Mouse (Mus musculus) CH12.LX (cell line): Measurements from ENCODE around the gene Kcnk3. TPM values are rescaled to one million over a fixed set of nuclear protein-coding genes. Genes with fewer than 3 reads are reported as not detected.

Experiments used
- DNase-seq: peaks from one replicate; pipeline ENCODE4 v3.0.0-alpha.2; 2013; ENCODE audit errors: extremely low read depth
- H3K27ac ChIP-seq: 2 replicates; pipeline ENCODE4 v1.5.1; 2012; ENCODE audit warnings: low read depth, mild to moderate bottlenecking, control low read depth, moderate library complexity; ENCODE audit not compliant: insufficient read depth
- H3K27me3 ChIP-seq: replicated peaks from 2 replicates; pipeline ENCODE3; 2012; ENCODE audit warnings: inconsistent platforms
- H3K36me3 ChIP-seq, 2 experiments: replicated peaks in 1 of 2; 2 replicates each; pipeline versions ENCODE3 to v1.6.1; 2012; ENCODE audit warnings: inconsistent platforms in 1 of 2, low read length in 1 of 2, mild to moderate bottlenecking in 1 of 2, mixed read lengths in 1 of 2, moderate library complexity in 1 of 2; ENCODE audit not compliant: control insufficient read depth in 1 of 2, insufficient read depth in 1 of 2
- H3K4me1 ChIP-seq, 2 experiments: 2 replicates each; pipeline ENCODE4 v1.6.1; 2012; ENCODE audit warnings: inconsistent platforms in 1 of 2, moderate library complexity in 1 of 2; ENCODE audit not compliant: insufficient read depth in 2 of 2, control insufficient read depth in 1 of 2
- H3K4me2 ChIP-seq: 2 replicates; pipeline ENCODE4 v1.6.1; 2012; ENCODE audit warnings: low read depth, mild to moderate bottlenecking, control low read depth; ENCODE audit not compliant: poor library complexity, insufficient read depth, severe bottlenecking
- H3K4me3 ChIP-seq, 3 experiments: fragments of 150-350 bp in 1 of 3; sonication (generic) in 1 of 3; replicated peaks in 1 of 3; 2 replicates each; pipeline versions ENCODE3 to v1.5.1; 2011 to 2012; ENCODE audit warnings: low read depth in 2 of 3, low read length in 2 of 3, mild to moderate bottlenecking in 2 of 3, moderate library complexity in 2 of 3, control low read depth in 1 of 3, improper control_type of control experiment in 1 of 3, inconsistent platforms in 1 of 3, mixed read lengths in 1 of 3; ENCODE audit not compliant: poor library complexity in 1 of 3
- H3K79me2 ChIP-seq: replicated peaks from 2 replicates; pipeline ENCODE4 v1.6.1; 2012; ENCODE audit warnings: mild to moderate bottlenecking, moderate library complexity; ENCODE audit not compliant: control insufficient read depth, poor library complexity, insufficient read depth, severe bottlenecking; ENCODE audit errors: extremely low read depth
- H3K9ac ChIP-seq: 2 replicates; pipeline ENCODE4 v1.6.1; 2012; ENCODE audit warnings: low read depth, mild to moderate bottlenecking, control low read depth, moderate library complexity; ENCODE audit not compliant: insufficient read depth
- H3K9me3 ChIP-seq: replicated peaks from 2 replicates; pipeline ENCODE3; 2012; ENCODE audit warnings: low read length, inconsistent platforms, mixed read lengths
- CHD1 ChIP-seq: IDR thresholded peaks from 2 replicates; pipeline ENCODE4 v1.6.1; 2012; ENCODE audit warnings: low read depth, low read length, improper control_type of control experiment, inconsistent platforms
- CTCF ChIP-seq, 2 experiments: IDR thresholded peaks in 1 of 2; conservative IDR thresholded peaks in 1 of 2; 2 replicates each; pipeline ENCODE4 v1.5.1; 2011 to 2012; ENCODE audit warnings: low read depth in 2 of 2, low read length in 2 of 2, improper control_type of control experiment in 1 of 2, inconsistent platforms in 1 of 2, mild to moderate bottlenecking in 1 of 2, moderate library complexity in 1 of 2
- ETS1 ChIP-seq: conservative IDR thresholded peaks from 2 replicates; pipeline ENCODE4 v1.6.1; 2012; ENCODE audit warnings: low read depth, mild to moderate bottlenecking, inconsistent platforms, low read length, improper control_type of control experiment, moderate library complexity
- GABPA ChIP-seq: IDR thresholded peaks from 2 replicates; pipeline ENCODE4 v1.6.1; 2012; ENCODE audit warnings: low read depth, low read length, improper control_type of control experiment, inconsistent platforms; ENCODE audit not compliant: insufficient replicate concordance
- HCFC1 ChIP-seq: IDR thresholded peaks from 2 replicates; pipeline ENCODE4 v1.6.1; 2012; ENCODE audit warnings: low read depth, mild to moderate bottlenecking, inconsistent platforms, low read length, improper control_type of control experiment
- JUND ChIP-seq: conservative IDR thresholded peaks from 2 replicates; pipeline ENCODE4 v1.6.1; 2011; ENCODE audit warnings: low read depth, low read length, improper control_type of control experiment
- MAFK ChIP-seq: IDR thresholded peaks from 2 replicates; pipeline ENCODE4 v1.6.1; 2011; ENCODE audit warnings: low read length, improper control_type of control experiment; ENCODE audit not compliant: insufficient replicate concordance
- MAX ChIP-seq: IDR thresholded peaks from 2 replicates; pipeline ENCODE4 v1.6.1; 2011; ENCODE audit warnings: low read length, improper control_type of control experiment
- MXI1 ChIP-seq: IDR thresholded peaks from 2 replicates; pipeline ENCODE4 v1.6.1; 2011; ENCODE audit warnings: mild to moderate bottlenecking, low read depth, low read length, improper control_type of control experiment
- MYC ChIP-seq: IDR thresholded peaks from 2 replicates; pipeline ENCODE4 v1.6.1; 2011; ENCODE audit warnings: low read depth, mild to moderate bottlenecking, improper control_type of control experiment, low read length
- NELFE ChIP-seq: IDR thresholded peaks from 2 replicates; pipeline ENCODE4 v1.6.1; 2011; ENCODE audit warnings: low read depth, low read length, improper control_type of control experiment
- POLR2AphosphoS2 ChIP-seq: IDR thresholded peaks from 2 replicates; pipeline ENCODE4 v1.6.1; 2011; ENCODE audit warnings: low read depth, low read length, improper control_type of control experiment
- TBP ChIP-seq: conservative IDR thresholded peaks from 2 replicates; pipeline ENCODE4 v1.6.1; 2011; ENCODE audit warnings: low read depth, low read length, improper control_type of control experiment
- TCF12 ChIP-seq: IDR thresholded peaks from 2 replicates; pipeline ENCODE4 v1.6.1; 2014; ENCODE audit warnings: low read depth, mild to moderate bottlenecking, inconsistent platforms, low read length, improper control_type of control experiment
- UBTF ChIP-seq: IDR thresholded peaks from 2 replicates; pipeline ENCODE4 v1.6.1; 2012; ENCODE audit warnings: low read depth, mild to moderate bottlenecking, inconsistent platforms, low read length, improper control_type of control experiment, moderate library complexity
- USF2 ChIP-seq: conservative IDR thresholded peaks from 2 replicates; pipeline ENCODE4 v1.6.1; 2011; ENCODE audit warnings: low read depth, low read length, improper control_type of control experiment
- dilution Hi-C: fragments of 300-500 bp; cut with MboI; formaldehyde crosslinking; loops from 2 replicates; pipeline ENCODE4 v1.14.3; 2020; ENCODE audit warnings: low sequenced_read_pairs; ENCODE audit not compliant: extremely low pct_unique_long_range_greater_than_20kb, extremely low pct_ligation_motif_present
- in situ Hi-C: fragments of 300-500 bp; cut with MboI; formaldehyde crosslinking; loops from 3 replicates; pipeline ENCODE4 v1.14.3; 2019; ENCODE audit warnings: low sequenced_read_pairs, low pct_ligation_motif_present, low pct_unique_long_range_greater_than_20kb, mixed read lengths
- polyA plus RNA-seq: library from polyadenylated mRNA; unstranded; fragments of >175 nt; gene quantifications from 2 replicates; pipeline ENCODE4 v1.2.1, GENCODE M21; 2012; ENCODE audit warnings: low read depth; ENCODE audit not compliant: insufficient read length
- total RNA-seq, 2 experiments: library from RNA; depleted of rRNA; stranded (reverse); fragments of 300-350 nt in 1 of 2; fragments of >200 nt in 1 of 2; gene quantifications; 2 replicates each; pipeline ENCODE4 v1.2.3; 2012 to 2014

The Kcnk3 gene
- total and polyA plus RNA-seq, 3 experiments = not detected

DNA sequence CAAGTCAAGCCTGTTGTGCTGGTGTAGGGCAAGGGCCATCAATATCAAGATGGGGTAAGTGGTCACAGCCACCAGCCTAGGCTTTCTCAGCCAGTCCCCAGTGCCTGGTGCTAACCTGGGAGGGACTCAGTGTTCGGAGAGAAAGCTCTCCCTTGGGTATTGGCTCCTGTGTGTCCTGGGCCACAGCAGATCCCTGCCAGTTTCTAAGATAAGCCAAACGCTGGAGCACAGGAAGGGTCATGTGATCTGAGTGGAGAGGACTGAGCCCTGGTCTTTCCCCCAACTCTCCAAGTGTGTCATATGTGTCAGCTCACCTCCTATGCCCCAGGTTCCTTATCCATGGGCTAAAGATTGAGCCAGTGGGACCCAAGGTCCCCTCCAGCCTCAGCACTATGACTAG is 869 bp upstream of the Kcnk3 start:
- Histone ChIP-seq H3K36me3 (no peaks in the 10 kb centered on the region), H3K4me3 (no peak overlapping the region), H3K4me2 (no peak overlapping the region), H3K79me2 (no peaks in the 10 kb centered on the region), H3K9ac (no peak overlapping the region), H3K27me3 (peaks cover 48% of the 10 kb centered on the region), H3K9me3 (peaks cover 5% of the 10 kb centered on the region), H3K4me1 (peaks cover 7 to 8% of the 10 kb centered on the region in 2 experiments), H3K27ac (no peak overlapping the region)
- no peak for TF ChIP-seq ETS1
- TF ChIP-seq POLR2AphosphoS2 = no peak
- no peak for TF ChIP-seq TCF12
- no peak for TF ChIP-seq GABPA
- TF ChIP-seq JUND = no peak
- no peak for TF ChIP-seq CHD1
- TF ChIP-seq MYC = no peak
- TF ChIP-seq MAFK = no peak
- no peak for TF ChIP-seq HCFC1
- TF ChIP-seq CTCF (conservative IDR thresholded peaks at IDR 0.05 in 1 of 2, IDR thresholded peaks at IDR 0.05 in 1 of 2; ENCODE audit: low read depth in 2 of 2, low read length in 2 of 2) = no peak
- TF ChIP-seq NELFE = no peak
- no peak for TF ChIP-seq MAX
- TF ChIP-seq MXI1 = no peak
- dilution Hi-C loops = no loop called here
- DNase-seq = no peak
- in situ Hi-C loops = no loop called here

GRCm38 (mm10) chr5:30588301-30588968 is 465 bp downstream of the Kcnk3 start:
- Histone ChIP-seq H3K79me2 (no peaks in the 10 kb centered on the region), H3K9me3 (peaks cover 5% of the 10 kb centered on the region), H3K27ac (no peak overlapping the region), H3K4me2 (peak overlapping the region; percentile 47), H3K4me1 (peaks cover 5 to 21% of the 10 kb centered on the region in 2 experiments), H3K36me3 (no peaks in the 10 kb centered on the region), H3K4me3 (no peak overlapping the region), H3K9ac (no peak overlapping the region), H3K27me3 (peaks cover 48% of the 10 kb centered on the region)
- no peak for TF ChIP-seq ETS1
- TF ChIP-seq TBP = peak; percentile 76
- peak; percentile 98 for TF ChIP-seq UBTF
- TF ChIP-seq USF2 = no peak
- dilution Hi-C loops = no loop called here
- no peak for DNase-seq
- in situ Hi-C loops = no loop called here
